In genomic region chr10:123456800-123457199, GRCm38 (mm10) we compare ENCODE assay signal across 17 mouse cellular contexts.
DNase-seq lines count a peak whose midpoint lies in the region; ATAC-seq and TF ChIP-seq lines count a peak whose summit lies in the region.
"Had no signal": no experiment of that assay in that cellular context is flagged by ENCODE, and none has a peak within 500 bp of the region (broad histone marks: within the 10 kb centered on the region; RNA-seq: fewer than 3 reads in every experiment).

No protein-coding gene starts in this region.

- ATAC-seq in hindbrain, postnatal 0 days: no peak
- ATAC-seq in hindbrain, embryonic 12.5 days (ENCODE audit: low FRiP score): no peak
- ATAC-seq: forebrain, embryonic 13.5 days had no signal

- no peaks in the 10 kb centered on the region for H3K36me3 ChIP-seq in hindbrain, postnatal 0 days (ENCODE audit: insufficient read depth, low read length)
- no peaks in the 10 kb centered on the region for H3K36me3 ChIP-seq in hindbrain, embryonic 12.5 days
- H3K36me3 ChIP-seq: embryonic facial prominence, embryonic 13.5 days; heart, embryonic 15.5 days; liver, embryonic 13.5 days had no signal

- no peak overlapping the region for H3K4me2 ChIP-seq in hindbrain, postnatal 0 days (ENCODE audit: low read depth, low read length)
- no peak overlapping the region for H3K4me2 ChIP-seq in hindbrain, embryonic 12.5 days (replicated peaks)
- H3K4me2 ChIP-seq: embryonic facial prominence, embryonic 13.5 days; forebrain, embryonic 13.5 days; heart, embryonic 15.5 days; liver, embryonic 13.5 days had no signal

- 93% methylated on average over 1 of the region's 1 CpGs for WGBS in hindbrain, postnatal 0 days
- WGBS in hindbrain, embryonic 12.5 days: 95% methylated on average over 1 of the region's 1 CpGs

- H3K27ac ChIP-seq in hindbrain, postnatal 0 days: no peak overlapping the region
- H3K27ac ChIP-seq in hindbrain, embryonic 12.5 days: no peak overlapping the region
- H3K27ac ChIP-seq: embryonic facial prominence, embryonic 13.5 days; forebrain, embryonic 13.5 days; heart, embryonic 15.5 days; liver, embryonic 13.5 days had no signal

- no peak overlapping the region for H3K9ac ChIP-seq in hindbrain, postnatal 0 days (replicated peaks; ENCODE audit: low read length)
- no peak overlapping the region for H3K9ac ChIP-seq in hindbrain, embryonic 12.5 days
- H3K9ac ChIP-seq: embryonic facial prominence, embryonic 13.5 days; forebrain, embryonic 13.5 days; heart, embryonic 15.5 days; liver, embryonic 13.5 days had no signal

- H3K4me1 ChIP-seq in hindbrain, postnatal 0 days (ENCODE audit: insufficient read depth, low read length): no peaks in the 10 kb centered on the region
- no peaks in the 10 kb centered on the region for H3K4me1 ChIP-seq in hindbrain, embryonic 12.5 days
- H3K4me1 ChIP-seq: embryonic facial prominence, embryonic 13.5 days; heart, embryonic 15.5 days; liver, embryonic 13.5 days had no signal

- no peaks in the 10 kb centered on the region for H3K9me3 ChIP-seq in hindbrain, postnatal 0 days (ENCODE audit: low read length)
- H3K9me3 ChIP-seq in hindbrain, embryonic 12.5 days (replicated peaks): no peaks in the 10 kb centered on the region
- H3K9me3 ChIP-seq: embryonic facial prominence, embryonic 13.5 days; forebrain, embryonic 13.5 days; heart, embryonic 15.5 days; liver, embryonic 13.5 days had no signal

- H3K27me3 ChIP-seq in hindbrain, postnatal 0 days (ENCODE audit: insufficient read depth, low read length): no peaks in the 10 kb centered on the region
- H3K27me3 ChIP-seq in hindbrain, embryonic 12.5 days: no peaks in the 10 kb centered on the region
- H3K27me3 ChIP-seq: CH12.LX; embryonic facial prominence, embryonic 13.5 days; forebrain, embryonic 13.5 days; heart, embryonic 15.5 days; liver, embryonic 13.5 days had no signal

- peak; percentile 63 for TF ChIP-seq CTCF in hindbrain, postnatal 0 days (IDR thresholded peaks at IDR 0.05; ENCODE audit: low read depth)

- peak; percentile 51 for DNase-seq in hindbrain, postnatal 0 days (ENCODE audit: low spot score)
- DNase-seq in lung, postnatal 36 days: peak; percentile 1
- no peak for DNase-seq in lung, postnatal 14 days
- peak; percentile 2 for DNase-seq in ZHBTc4 (ENCODE audit: low read depth, low spot score)
- no peak for DNase-seq in right cerebral cortex, adult 2 months (ENCODE audit: low spot score in 2 of 2)
- no peak for DNase-seq in urinary bladder, postnatal 4 days (ENCODE audit: low spot score in 2 of 2)
- DNase-seq: cerebellum, adult 8-10 months; gastrocnemius, postnatal 14 days; kidney, postnatal 25 days; liver, embryonic 13.5 days; right cerebral cortex, postnatal 4 days; thymus, postnatal 36 days had no signal

- H3K4me3 ChIP-seq in hindbrain, postnatal 0 days (ENCODE audit: low read length): no peak overlapping the region
- no peak overlapping the region for H3K4me3 ChIP-seq in hindbrain, embryonic 12.5 days
- H3K4me3 ChIP-seq: embryonic facial prominence, embryonic 13.5 days; forebrain, embryonic 13.5 days; heart, embryonic 15.5 days; liver, embryonic 13.5 days had no signal

Comparison
In these comparisons a context has a peak if more than half of its experiments do, and no peak if none do; other contexts are left out.
1. DNase-seq: peak in hindbrain, postnatal 0 days (single experiment), lung, postnatal 36 days (single experiment) and ZHBTc4 (single experiment); none in lung, postnatal 14 days (single experiment), right cerebral cortex, adult 2 months (0 of 2) and urinary bladder, postnatal 4 days (0 of 2).